Mouse (Mus musculus) liver, adult 10 weeks (tissue): ENCODE data around the gene Pcbp1. TPM values are rescaled to one million over a fixed set of nuclear protein-coding genes. Genes with fewer than 3 reads are reported as not detected.

Source experiments
- polyA plus RNA-seq: library from polyadenylated mRNA; stranded (reverse); fragments of 350-450 nt; fragmentation: Illumina TruSeq; extraction: RNeasy Lipid Tissue Mini Kit (QIAGEN cat#74804); gene quantifications from one replicate; pipeline ENCODE4 v1.2.3, GENCODE M21; 2014; ENCODE audit warnings: low read depth, low replicate concordance

Gene Pcbp1
- 68.5 TPM for polyA plus RNA-seq

GRCm38 (mm10) chr6:86526032-86526960 lies at the start of gene Pcbp1:
TSS of gene Pcbp1 (minus strand) at chr6:86526321.

Other genes starting within 250 kb of the Pcbp1 start
- 122 TPM for gene Fam136a, start 160.7 kb downstream of the Pcbp1 start, polyA plus RNA-seq
- 15.7 TPM for gene Snrpg, start 155.0 kb downstream of the Pcbp1 start, polyA plus RNA-seq
- gene Pcyox1, start 129.2 kb downstream of the Pcbp1 start, polyA plus RNA-seq = 103 TPM
- gene Tia1, start 122.1 kb downstream of the Pcbp1 start, polyA plus RNA-seq = 13.7 TPM
- gene Gm44790, start 99.7 kb downstream of the Pcbp1 start, polyA plus RNA-seq = not detected
- 9.0 TPM for gene C87436, start 87.9 kb downstream of the Pcbp1 start, polyA plus RNA-seq
- not detected for gene Asprv1, start 101.8 kb upstream of the Pcbp1 start, polyA plus RNA-seq
- gene Mxd1, start 142.8 kb upstream of the Pcbp1 start, polyA plus RNA-seq = 2.4 TPM
- 52.1 TPM for gene Snrnp27, start 158.2 kb upstream of the Pcbp1 start, polyA plus RNA-seq
- 16.3 TPM for gene Gmcl1, start 207.1 kb upstream of the Pcbp1 start, polyA plus RNA-seq